Mouse (Mus musculus) embryo, embryonic 9.5 days (tissue): ENCODE measurements around the gene Wdr82.

Experiments used
- DNase-seq: peaks from one replicate; pipeline ENCODE4 v3.0.0-alpha.2; 2017; ENCODE audit errors: extremely low spot score

Wdr82 gene

GRCm38 (mm10) chr9:106198962-106199458 lies 28.3 kb downstream of the Wdr82 start:
- peak; percentile 86 for DNase-seq

DNA sequence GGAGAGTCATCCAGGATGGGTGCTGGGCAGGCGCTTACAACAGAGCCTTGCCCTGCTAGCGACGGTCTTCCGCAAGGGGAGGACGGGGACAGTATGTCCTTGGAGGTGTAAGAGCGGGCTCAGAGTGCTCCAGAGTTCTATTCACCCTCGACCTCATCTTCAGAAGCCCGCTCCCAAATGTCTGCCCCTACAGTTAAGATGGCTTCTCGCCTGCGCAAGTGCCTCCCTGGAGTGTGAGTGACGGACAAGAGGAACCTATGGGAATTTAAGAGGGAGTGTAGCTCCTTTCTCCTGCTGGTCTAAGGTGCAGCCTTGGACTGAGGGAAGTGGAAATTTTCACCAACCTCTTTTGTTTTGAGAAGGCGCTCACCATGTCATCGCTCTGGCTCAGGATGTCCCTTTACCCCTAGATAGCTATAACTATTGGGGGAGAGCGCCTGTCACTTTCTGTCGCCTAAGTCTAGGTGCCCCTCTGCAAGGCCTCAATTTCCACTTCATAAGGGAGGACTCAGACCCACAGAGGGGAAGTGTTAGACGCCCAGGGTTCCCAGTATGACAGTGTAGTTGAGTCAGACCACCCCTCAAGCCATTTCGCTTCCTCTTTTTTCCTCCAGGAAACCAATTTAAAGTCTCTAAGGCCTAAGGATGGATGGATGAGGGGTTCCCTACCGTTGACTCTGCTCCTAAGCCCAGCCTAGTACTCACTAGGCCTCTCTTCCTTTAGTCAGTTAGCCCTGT lies 29.0 kb downstream of the Wdr82 start, which contains the start of gene Ppm1m:
TSS of gene Ppm1m (minus strand) at position 212 of the 738 bp plus-strand sequence.
- DNase-seq = peak; percentile 19

DNA sequence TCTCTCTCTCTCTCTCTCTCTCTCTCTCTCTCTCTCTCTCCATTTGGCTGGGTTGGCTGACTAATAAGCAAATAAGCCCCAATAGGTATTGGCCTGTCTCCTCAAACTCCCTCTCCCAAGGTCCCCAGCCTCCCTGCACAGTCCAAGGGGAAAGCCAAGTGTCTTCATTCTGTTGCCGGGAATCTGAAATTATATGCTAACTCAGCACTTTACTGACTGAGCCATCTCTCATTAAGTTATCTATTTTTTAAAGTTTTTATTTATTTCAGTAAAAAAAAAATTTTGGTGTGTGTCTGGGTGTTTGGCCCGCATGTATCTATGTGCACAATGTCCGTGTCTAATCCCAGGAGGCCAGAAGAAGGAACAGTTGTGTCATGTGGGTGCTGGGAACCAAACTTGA lies 31.2 kb downstream of the Wdr82 start:
- DNase-seq = no peak

DNA sequence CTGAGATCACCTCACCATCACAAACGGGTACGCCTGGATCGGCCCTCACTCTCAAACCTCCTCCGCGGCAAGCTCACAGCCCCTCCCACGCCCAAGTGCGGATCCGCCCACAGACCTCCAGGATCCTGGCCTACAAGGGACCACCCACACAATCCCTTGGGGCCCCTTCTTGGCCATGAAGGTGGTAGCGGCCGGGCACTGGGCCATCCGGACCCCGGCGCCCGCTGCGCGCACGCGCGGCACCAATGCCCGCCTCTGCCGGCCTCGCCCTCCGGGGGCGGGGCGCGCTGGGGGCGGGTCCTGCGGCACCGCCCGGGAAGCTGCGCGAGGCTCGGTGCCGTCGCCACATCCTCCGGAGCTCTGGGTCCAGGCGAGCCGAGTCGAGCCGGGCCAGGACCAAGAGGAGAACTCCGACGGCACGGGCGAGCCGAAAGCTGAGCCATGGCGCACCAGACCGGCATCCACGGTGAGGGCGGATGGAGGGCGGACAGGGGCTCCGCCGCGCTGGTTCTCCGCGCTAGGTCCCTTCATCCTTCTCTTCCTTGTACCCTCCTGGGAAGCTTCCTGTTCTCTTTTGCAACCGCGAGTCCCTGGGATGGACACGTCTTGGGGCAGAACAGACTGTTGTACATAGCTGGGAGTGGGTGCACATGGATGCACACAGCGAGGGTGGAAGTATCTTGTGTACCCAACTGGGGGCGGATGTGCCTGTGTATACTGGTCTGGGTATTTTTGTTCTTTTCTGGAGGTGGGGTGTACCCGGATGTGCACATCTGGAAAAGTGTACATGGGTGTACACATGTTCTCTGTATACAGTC lies 32.3 kb downstream of the Wdr82 start, which contains the start of gene Twf2:
TSS of gene Twf2 (plus strand) at position 290 of the 818 bp plus-strand sequence.
- peak; percentile 92 for DNase-seq

DNA sequence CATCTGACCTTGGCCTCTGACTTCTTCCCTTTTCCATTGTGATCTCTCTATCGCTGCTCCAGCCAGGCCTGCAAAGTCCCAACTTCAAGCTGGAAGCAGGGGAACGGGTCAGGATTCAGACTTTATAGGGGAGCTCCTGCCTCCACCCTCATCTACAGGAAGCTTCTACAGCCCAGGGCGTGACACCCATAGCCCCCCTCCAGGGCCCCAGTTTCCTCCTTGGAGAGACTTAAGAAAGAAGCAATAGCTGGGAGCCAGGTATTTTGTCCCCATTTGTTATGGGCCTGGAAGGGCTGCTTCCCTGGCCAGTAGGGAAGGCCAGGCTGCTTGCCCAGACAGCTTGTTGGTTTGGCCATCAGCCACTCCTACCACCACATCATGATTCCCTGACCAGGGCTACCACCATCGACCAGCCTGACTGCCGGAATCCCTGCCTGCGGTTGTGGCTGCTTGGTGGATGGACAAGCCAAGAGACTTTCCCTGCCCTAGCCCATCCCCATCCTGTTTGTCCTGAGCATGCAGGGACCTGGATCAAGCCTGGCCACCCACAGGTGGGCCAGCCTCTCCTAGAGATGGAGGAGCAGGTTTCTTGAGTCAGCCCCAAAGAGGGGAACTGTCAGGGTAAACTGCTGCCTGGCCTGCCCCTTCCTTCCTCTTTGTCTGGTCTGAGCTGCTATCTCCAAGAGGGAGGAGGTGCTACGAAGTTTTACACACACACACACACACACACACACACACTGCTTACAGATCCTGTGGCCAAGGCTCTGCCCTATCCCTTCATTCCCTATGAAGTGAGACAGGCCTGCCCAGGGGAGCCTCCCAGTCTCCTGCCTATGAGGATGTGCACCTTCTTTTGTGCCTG lies 33.5 kb downstream of the Wdr82 start:
- DNase-seq = no peak

GRCm38 (mm10) chr9:106205713-106206290 lies 35.1 kb downstream of the Wdr82 start:
- DNase-seq = no peak

DNA sequence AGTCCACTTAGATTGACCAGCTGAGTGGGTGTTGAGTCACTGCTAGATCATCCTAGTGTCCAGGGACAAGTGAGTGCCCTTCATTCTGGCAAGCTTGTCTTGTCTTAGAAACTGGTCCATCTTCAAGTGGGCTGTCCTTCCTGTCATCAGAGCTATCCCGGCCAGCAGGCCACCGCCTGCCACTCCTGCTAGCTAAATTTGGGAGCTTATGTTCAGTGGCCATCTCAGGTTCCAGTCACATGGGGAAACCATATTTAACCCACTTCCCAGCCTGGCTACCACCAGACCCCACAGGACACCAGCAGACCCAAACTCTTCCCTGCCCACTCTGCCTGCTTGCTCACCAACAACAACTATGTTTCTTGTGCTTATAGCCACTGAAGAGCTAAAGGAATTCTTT lies 35.8 kb downstream of the Wdr82 start:
- DNase-seq = no peak

DNA sequence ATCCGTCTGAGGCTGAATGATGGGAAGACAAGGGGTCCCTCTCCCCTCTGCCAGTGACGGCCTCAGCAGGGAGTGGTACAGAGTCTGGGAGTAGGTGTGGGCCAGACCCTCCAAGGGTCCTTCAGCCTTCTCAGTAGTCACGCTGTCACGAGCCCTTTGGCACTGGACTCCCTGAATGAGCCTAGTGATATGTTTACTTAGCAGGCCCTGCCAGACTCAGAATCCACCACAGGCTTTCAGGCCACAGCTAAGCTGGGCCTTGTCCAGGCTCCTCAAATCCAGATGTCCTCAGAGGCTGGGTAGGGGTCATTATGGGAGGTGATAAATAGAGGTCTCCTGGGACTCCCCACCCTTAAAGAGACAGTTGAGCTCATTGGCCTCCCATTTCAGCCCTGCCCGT lies 37.5 kb downstream of the Wdr82 start:
- no peak for DNase-seq

- no peak for DNase-seq
Observed at GRCm38 (mm10) chr9:106209954-106210353, 39.2 kb downstream of the Wdr82 start.

- DNase-seq = no peak
Observed at GRCm38 (mm10) chr9:106210853-106211609, 40.3 kb downstream of the Wdr82 start.

DNA sequence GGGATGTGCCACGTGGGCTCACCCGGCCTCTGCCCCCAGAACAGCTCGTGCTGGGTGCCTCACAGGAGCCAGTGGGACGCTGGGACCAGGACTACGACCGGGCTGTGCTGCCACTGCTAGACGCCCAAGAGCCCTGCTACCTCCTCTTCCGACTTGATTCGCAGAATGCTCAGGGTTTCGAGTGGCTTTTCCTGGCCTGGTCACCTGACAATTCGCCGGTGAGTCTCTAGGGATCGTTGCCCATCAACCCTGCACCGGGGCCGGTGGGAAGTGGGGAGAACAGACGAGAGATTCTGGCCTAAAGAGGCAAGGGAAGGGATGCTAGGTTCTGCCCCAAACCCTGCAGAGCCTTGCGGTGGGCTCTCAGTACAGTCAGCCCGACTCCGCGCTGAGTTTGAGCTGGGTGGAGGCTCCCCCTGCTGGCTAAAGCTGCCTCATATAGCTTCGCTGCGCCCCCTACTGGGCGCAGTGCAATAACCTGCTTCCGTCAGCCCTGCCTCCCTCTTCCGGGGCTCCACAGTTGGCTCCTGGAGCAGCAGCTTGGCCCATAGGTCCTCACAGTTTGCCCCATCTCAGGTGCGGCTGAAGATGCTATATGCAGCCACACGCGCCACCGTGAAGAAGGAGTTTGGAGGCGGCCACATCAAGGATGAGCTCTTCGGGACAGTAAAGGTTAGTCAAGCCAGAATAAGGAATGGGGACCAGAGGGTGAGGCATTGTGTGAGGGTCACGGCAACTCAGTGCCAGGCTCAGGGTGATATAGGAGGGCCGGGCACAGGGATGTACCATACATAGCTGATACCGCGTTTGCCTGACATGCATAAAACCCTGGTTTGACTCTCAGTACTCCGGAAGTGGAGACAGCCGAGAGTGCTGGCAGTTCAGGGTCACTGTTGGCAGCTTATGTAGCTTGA lies 41.2 kb downstream of the Wdr82 start:
- peak; percentile 91 for DNase-seq

GRCm38 (mm10) chr9:106212594-106212981 lies 41.9 kb downstream of the Wdr82 start:
- DNase-seq = no peak

GRCm38 (mm10) chr9:106215341-106216125 lies 44.8 kb downstream of the Wdr82 start:
- DNase-seq = no peak

- no peak for DNase-seq
Observed at GRCm38 (mm10) chr9:106216971-106217370, 46.2 kb downstream of the Wdr82 start.

DNA sequence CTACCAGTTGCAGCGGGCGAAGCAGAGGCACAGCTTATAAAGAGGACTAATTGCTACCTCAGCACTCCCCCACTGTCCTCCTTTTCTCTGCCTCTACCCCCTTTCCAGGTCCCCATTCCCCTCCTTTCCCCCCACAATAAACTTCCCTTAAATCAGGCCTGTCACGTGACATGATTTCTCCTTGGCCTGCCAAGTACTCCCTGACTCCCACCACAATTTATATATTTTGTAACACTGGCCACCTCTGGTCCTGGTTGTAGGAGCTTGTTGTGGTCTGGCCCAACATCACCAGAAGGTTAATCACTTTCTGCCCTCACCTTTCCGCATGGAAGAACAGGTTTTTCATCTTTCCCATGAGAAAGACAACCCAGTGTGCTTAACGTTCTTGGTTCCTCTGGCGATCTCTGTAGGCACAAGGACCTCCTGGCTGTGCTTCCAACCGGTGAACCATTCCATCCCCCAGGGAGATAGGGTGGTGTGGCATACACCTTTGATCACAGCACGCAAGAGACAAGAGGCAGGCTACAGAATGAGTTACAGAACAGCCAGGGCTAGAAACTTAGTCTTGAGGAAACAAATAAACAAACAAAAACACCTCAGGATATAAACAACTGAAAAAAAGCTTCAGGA lies 50.3 kb downstream of the Wdr82 start:
- DNase-seq = no peak

DNA sequence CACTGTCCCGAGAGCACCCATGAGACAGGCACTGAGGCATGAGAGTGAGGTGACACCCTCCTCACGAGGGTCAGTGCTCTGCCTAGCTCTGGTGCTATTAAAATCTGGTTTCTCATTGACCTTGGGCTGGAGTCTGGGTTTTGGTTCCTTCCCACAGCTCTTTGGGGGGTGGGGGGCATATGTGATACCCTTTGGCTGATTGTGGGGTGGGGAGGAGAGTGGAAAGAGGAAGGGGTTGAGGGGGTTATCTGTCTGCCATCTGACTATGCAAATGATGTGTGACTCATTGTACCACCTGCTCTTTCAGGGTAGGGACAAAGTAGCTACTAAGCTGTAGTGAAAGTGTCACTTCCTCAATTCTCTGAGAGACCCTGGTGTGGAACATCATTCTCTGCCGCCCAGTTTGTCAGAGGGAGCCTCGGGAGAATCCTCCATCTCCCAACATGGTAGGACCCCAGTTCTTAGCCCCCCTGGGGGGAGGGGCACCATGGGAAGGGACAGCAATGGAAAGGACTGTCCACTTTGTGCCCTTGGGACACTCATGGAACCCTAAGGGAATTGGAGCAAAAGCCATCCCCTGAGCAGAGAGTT lies 51.6 kb downstream of the Wdr82 start, which contains the start of gene Tlr9:
TSS of gene Tlr9 (plus strand) at position 338 of the 591 bp plus-strand sequence.
- no peak for DNase-seq

DNA sequence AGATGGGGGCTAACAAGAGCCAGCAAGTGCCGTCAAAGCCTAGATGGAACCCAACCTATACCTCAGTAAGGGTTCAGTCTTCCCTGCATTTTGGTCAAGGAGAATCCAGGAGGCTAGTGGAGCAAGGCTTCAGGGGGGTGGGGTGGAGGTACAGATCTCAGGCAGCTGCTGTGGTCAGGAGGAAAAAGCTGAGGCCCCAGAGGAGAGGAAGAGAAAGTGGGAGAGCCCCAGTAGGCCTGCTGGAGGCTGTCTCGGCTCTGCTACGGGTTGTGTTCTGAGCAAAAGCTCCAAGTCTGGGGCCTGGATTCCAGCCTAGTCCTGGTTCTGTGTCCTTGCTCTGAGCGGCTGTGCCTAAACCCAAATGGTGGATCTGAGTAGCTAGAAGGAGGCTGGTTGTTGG lies 52.3 kb downstream of the Wdr82 start:
- no peak for DNase-seq
